Mouse (Mus musculus) liver (tissue): ENCODE measurements around the gene Tnik.
A peak's percentile ranks its signal among the peaks of the same experiment; 100 is the strongest.

Experiments used
- DNase-seq: peaks from one replicate; pipeline ENCODE4 v3.0.0-alpha.2; 2020; ENCODE audit warnings: mixed read lengths

The Tnik gene

GRCm38 (mm10) chr3:28491085-28492041 is 228.3 kb downstream of the Tnik start:
- no peak for DNase-seq

DNA sequence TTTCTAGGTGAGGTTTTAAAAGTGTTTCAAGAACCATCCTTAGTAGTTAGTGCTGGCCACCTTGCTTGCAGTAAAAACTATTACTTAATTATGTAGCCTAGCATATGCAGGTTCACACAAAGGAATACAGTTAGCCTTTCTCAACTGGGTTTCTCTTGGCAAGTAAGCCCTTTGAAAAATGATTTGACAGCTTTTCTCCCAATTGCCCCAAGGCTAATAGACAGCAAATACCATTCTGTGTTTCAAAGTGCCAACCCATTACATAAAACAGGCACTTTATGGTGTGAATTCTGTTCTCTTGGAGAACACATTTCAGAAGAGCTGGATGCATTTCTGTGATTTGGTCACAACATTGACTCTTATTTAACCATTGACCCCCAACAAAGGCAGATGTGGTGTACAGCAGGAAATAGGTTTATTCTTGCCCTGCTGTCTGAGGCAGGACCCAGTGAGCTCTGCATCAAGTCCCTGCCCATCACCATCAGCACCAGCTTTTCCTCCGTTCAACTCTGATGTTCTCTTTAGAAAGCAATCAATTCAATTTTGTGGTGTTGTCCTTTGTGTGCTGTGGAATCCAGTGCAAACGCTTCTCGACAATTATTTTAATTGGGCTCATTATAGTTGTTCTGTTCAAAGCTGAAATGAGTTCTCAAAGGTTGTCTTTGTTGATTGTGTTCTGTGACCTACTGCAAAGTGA is 233.9 kb downstream of the Tnik start:
- DNase-seq, result no peak

- DNase-seq, result no peak
These were observed 234.5 kb downstream of the Tnik start for GRCm38 (mm10) chr3:28497503-28497857.

DNA sequence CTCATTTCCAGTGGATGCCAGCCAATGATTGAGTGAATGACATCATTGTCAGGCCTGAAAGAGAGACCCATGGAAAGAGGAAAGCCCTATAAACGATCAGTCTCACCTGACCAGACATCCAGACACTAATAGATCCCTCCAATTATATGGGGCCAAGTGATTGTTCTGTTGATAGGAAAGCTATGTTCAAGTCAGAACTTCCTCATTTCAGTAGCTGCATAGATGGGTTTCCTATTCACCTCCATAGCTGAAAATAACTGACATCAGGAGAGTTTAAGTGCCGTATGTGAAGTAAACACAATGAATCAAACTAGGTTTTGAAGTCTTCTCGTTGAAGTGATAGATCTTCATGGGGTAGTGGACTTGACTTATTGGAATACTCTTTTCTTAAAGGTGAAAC is 239.7 kb downstream of the Tnik start:
- no peak for DNase-seq

DNA sequence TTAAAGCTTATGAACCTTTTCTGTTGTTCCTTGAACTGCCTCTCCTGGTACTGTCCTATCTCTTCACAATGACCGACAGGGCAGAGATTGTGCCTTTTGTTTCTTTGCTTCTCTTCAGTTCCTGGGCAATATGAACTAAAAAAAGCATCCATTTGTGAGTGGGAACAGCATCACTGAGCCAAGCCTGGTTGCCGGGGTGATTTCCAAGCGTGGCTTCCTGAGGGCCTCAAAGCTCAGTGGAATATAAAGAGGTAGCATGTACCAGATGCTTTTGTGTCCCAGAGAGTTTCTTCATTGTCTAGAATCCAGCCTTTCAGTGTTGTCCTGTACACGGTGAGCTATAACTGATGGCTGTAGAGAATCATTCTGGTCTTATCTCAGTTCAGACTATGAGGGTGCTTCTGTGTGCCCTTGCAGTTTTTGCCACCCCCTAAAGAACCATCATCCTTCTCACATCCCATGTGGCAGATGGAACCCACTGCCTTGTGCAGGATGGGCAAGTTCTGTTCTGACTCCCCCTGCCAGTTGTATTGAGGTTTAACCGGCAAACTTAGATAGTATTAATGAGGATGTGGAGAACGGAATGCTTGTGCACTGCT is 246.4 kb downstream of the Tnik start:
- no peak for DNase-seq

GRCm38 (mm10) chr3:28523004-28523482 is 260.0 kb downstream of the Tnik start:
- peak; percentile 5 for DNase-seq

GRCm38 (mm10) chr3:28523541-28524165 is 260.6 kb downstream of the Tnik start:
- DNase-seq, result no peak

- no peak for DNase-seq
These were observed 261.5 kb downstream of the Tnik start for GRCm38 (mm10) chr3:28524562-28524961.

DNA sequence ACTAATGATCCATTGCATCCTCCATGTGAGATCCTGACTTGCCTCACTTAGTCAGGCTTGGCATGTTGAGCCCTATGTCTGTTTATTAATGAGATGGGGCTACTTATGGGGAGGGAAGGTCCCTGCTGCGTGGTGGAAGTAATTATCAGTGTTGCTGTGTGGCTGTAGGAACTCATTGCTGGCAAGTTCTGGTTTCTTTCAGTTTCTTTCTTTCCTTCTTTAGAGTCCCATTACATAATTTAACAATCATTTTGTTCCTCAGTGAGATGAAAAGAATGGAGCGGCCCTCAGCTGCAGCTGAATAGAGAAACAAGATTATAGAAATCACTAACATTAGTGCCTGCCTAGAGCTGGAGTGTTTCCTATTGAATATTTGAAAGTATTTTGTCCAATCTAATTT is 263.7 kb downstream of the Tnik start:
- no peak for DNase-seq

GRCm38 (mm10) chr3:28527231-28527630 is 264.2 kb downstream of the Tnik start:
- no peak for DNase-seq

DNA sequence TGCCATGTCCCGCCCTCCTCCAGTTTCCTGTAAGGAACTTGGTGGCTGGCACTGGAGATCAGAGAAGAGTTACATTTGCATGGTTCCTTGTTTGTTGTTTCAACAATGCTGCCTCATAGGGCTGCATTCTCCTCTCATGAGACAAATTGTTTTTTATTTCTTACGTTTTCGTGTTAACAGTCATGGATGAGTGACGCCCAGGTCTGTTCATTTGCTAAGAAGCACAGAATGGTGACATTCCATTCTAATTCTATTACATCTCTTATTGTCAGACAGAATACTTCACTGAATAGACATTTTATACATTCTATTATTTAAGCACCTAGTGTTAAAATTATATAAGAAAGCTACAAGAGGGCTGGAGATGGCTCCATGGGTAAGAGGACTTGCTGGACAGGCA is 266.5 kb downstream of the Tnik start:
- no peak for DNase-seq

DNA sequence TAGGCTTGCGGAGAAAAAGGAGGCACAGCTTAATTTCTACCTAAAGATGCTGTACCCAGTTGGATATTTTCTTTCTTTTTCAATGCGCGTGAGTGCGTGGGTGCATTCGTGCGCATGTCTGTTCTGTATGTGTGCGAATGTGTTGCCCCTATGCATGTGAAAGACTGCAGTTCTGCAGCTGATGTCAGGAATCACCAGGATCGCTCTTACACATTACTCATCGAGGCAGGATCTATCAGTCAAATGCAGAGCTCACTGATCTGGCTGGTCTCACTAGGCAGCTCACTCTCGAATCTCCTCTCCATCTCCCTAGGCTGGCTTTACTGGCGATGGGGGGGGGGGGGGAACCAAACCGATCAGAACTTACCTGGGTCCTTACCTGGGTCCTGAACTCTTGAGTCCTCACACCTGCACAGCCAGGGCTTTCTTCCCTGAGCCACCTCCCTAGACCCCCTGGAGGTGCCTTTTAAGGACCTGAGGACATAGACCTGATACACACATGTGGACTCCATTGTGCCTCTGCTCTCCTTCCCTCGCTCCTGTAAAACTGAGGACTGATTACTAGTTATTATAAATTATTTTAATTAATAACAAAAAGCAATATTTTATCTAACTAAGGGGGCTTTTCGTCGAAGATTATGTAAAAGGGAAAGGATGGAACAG is 268.4 kb downstream of the Tnik start:
- no peak for DNase-seq

DNA sequence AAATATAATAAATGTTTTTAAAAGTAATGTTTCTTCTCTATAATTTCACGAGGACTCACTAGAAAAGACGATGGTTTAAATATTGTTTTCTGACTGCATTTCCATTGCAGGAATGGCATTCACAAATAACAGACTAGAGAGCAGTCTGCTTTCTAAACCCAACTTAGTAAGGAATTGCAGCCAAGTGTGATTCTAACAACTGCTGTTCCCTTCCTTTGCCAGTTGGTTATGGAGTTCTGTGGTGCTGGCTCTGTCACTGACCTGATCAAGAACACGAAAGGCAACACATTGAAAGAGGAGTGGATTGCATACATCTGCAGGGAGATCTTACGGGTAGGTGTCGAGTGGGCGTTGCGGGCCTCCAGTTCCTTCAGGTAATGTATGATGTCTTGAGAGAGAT is 269.7 kb downstream of the Tnik start:
- no peak for DNase-seq

DNA sequence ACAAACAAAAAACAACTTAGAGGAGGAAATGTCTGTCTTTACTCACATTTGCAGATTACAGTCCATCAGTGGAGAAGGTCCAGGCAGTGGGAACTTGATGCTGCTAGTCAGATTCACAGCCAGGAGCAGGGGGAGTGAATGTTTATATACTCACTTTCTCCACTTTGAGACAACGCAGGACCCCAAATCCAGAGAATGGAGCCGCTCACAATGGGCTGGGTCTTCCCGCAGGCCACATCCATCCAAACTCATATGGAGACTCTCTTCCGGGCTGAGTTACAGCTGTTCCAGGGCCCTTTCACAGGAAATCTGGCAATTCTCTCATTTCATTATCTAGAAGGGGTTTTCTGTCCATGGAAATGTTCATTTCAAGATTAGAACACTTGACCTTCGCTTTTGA is 277.1 kb downstream of the Tnik start:
- no peak for DNase-seq

- no peak for DNase-seq
These were observed 279.9 kb downstream of the Tnik start for GRCm38 (mm10) chr3:28542941-28543340.

DNA sequence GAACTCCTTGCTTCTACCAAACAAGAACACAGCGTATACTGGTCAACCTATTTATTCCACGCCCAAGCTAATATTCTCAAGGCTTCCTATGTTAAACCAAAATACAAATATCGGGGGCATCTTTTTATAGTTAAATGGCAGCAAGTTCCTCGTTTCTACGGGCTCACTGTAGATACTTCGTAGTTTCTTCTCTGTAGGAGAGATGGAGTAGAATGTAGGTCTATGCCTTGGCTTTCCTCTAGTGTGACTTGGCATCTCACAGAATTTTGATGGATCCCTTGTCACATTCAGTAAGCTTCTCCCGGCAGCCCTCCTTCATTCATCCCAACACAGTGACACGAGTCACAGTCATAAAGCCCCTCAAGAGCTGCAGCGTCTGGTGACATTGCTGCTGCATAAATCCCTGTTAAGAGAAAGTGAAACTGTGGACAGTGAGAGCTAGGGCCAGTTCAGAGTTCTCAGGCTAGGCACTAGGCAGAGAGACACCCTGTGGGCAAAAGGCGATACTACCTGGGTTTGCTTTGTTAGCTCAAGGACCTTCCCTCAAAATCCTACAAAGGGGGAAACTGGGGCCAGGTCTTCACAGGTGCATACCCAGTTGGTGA is 280.5 kb downstream of the Tnik start:
- DNase-seq, result no peak

DNA sequence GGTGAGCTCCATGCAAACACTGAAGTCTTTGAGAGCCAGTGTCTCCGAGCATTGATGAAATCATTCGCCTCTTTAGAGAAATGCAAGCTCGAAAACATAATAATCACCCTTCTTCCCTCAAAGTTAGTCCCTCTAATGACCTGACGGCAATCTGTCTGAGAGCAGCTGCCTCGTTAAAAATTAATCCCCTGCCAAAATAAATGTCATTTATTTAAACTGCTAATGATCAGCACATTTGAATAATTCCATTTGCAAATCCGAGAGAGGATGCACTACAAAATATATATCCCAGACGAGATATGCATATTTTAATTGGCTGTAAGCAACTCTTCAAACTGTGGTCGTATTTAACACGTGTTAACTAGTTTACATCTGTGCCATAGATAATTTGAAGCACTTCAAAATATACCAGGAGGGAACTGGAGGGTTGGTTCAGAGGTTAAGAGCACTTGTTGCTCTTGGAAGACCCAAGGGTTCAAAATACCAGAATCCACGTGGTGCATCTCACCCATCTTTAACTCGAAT is 281.4 kb downstream of the Tnik start:
- DNase-seq, result no peak

DNA sequence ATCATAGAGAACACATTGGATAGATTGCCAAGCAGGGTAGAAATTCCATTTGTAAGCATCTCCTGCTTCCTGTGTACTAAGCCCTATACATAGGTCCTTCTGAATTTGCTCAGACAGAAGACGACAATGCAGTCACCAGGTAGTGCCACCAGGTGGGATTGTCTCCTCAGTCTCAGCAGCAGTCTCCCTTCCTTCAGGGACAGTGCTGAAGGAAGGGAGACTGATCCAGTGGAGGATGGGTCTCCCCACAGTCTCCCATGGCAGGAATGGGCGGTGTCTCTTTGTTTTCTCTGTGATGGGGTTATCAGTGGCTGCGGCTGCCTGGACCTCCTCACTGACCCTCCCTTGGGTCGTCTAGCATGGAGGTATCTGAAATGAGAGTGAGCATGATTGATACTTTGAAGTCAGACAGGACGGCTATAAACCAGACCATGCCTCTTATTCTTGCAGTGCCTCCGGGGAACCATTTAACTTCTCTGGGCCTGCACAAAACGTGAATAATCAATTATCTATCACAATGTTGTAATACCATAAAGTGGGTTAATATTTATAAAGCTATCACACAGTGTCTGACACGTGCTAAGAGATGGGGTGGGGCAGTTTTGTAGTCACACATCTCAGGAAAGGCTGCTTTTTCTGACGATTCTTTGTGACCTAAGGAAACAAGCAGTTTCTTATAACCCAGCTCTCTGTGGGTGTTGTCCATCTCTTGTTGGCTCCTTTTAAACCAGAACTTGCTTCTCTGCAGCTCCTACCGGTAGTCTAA is 285.1 kb downstream of the Tnik start:
- DNase-seq, result no peak

DNA sequence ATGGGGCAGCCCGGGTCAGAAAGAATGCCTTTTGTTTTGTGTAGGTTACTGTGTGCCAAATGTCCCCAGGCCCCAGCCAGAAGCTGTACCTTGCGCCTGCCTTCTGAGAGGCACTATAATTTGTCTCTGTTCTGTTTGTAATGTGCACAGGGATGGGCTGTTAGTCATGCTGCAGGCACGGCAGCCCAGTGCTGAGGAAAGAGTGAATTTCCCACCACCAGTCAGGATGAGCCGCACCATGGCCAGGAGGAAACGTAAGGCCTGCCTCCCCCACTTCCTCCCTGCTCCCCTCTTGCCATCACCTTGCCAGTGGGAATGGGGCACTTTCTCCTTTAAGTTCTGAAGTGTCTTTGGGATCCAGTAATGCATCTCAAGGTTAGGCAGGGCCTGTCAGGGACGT is 286.4 kb downstream of the Tnik start:
- no peak for DNase-seq

DNA sequence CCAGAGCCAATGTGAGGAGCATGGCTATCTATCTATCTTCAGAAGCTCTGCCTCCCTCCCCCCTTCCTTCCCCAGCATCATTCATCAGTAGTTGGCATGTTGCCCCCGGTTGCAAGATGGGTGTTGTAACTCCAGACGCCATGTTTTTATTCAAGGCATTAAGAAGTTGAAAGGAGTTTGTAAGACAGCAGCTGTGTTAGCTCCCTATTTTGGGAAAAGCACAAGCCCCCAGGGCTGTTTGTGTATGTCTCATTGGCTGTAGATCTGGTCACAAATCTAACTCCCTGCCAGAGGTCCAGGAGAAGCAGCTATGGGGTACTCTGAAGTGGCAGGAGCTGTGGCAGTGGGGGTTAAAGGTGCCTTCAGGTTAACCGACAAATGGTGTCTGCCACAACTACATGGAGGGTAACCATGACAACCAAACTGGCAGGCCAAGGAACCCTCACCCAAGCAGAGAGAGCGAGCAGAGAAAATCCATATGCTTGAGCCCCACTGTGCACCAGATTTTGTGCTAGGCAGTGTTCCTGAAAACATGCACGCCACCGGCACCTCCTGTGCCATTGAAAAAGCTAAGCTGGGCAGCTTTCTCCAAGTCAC is 287.6 kb downstream of the Tnik start:
- no peak for DNase-seq

- DNase-seq, result no peak
These were observed 288.7 kb downstream of the Tnik start for GRCm38 (mm10) chr3:28551756-28552155.
